Mouse (Mus musculus): ENCODE results near the gene Klhl9.

Klhl9 gene

DNA sequence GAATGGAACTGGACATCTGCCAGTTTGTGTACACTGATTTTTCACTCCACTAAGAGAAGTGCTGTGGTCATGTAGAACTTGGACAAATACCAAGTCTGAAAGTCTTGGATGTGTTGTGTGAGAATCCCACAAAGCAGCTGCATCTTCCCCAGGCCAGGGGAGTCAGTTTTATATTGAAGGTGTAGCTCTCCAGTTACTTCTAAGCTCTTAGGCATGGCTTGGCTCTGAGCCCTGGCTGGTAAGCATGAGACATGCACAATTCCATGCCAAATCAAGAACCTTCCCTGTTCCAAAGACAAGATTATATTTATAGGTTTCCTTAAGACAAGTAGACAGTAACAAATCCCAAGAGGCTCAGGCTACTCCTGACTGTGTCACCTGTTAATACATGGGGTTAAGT, 7.2 kb downstream of the Klhl9 start:
- no peak for DNase-seq (ENCODE audit: low spot score)

DNA sequence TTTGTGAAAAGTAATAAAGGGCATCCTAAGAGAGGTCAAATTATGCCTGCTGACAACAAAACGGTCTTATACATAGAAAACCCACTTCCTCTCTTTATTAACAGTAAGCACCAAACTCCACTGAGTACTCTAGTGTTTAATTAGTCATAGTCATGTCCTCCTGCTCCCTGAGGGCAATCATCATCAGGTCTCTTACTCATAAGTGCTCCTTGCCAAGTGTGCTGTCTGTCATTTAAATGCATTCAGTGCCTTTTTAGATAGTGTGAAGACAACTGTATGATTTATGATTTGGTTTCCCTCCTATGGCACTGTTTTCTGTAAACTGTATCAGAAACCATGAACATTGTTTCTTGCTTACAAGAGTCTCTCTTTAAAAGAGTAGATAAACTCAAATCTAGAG, 8.0 kb downstream of the Klhl9 start:
- DNase-seq (ENCODE audit: low spot score) = no peak

DNA sequence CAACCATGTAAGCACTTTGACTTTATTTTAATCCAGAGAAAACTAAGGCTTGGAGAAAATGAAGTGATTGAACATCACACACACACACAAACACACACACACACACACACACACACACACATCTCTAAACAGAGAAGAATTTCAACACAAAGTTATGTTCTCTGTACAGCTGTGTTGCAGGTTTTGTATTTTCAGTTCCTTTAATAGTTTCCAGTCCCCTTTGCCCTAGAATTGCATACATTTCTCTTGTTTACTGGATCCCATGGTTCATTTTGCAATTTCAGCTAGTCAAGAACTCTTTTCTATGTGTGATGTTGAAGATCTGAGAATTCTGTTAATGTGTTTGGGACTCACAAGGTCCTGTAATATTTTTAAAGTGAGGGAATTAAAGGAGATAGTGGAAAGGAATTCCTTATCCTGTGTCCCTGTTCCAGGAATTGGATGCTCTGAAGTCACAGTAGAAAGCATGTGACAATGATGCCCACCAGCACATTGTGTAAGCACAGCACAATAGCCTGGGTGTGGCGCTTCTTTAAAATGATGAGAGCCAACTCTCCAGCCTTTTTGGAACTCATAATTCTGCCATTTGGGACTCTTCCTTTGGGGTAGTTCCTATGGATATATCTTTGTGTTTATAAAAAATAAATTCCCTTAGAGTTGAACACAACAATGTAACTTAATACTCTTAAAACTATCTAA, 15.0 kb downstream of the Klhl9 start:
- DNase-seq (ENCODE audit: low spot score) = no peak

DNA sequence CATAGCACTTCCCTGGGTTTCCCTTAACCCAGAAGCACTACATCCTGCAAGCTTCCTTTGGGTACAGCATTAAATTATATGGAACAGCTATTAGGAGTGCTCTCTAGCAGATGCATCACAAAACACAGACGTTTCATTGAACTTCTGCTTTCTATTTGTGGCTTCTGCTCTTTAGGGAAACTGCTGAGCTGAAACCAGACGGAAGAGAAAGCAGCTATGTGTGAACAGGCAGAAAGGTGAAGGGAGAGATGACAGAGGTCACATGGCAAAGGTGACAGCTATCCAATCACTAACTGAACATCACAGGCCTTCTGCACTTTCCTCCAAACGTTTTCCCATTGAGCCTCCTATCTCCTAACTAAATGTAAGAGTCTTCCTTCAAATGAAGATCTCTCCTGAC, 16.3 kb downstream of the Klhl9 start:
- DNase-seq (ENCODE audit: low spot score) = no peak

- DNase-seq (ENCODE audit: low spot score) = no peak
Observed at GRCm38 (mm10) chr4:88699301-88699700, 23.0 kb downstream of the Klhl9 start.

- DNase-seq (ENCODE audit: low spot score) = no peak
Observed at GRCm38 (mm10) chr4:88698781-88699180, 23.5 kb downstream of the Klhl9 start.

GRCm38 (mm10) chr4:88697753-88698152, 24.5 kb downstream of the Klhl9 start:
- DNase-seq (ENCODE audit: low spot score) = no peak

DNA sequence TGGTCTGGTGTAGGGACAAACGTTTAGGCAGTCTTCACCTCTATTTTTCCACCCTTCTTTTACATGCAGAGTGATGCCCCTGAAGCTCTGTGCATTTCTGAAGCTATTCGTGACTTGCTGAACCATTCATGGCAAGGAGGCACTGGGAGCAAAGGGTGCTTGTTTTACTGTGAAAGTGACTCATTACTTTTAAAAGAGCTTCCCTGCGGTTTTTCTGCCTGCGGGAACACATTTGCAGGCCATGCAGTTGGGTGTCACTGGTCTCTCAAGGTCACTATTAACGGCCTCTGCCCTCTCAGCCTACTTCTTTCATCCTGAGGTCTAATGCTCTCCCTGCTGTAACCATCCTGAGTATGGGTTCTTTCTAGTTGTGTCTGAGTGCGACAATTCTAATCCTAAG, 25.2 kb downstream of the Klhl9 start:
- no peak for DNase-seq (ENCODE audit: low spot score)

- DNase-seq (ENCODE audit: low spot score) = peak; percentile 66
Observed at GRCm38 (mm10) chr4:88696237-88696884, 25.9 kb downstream of the Klhl9 start.

DNA sequence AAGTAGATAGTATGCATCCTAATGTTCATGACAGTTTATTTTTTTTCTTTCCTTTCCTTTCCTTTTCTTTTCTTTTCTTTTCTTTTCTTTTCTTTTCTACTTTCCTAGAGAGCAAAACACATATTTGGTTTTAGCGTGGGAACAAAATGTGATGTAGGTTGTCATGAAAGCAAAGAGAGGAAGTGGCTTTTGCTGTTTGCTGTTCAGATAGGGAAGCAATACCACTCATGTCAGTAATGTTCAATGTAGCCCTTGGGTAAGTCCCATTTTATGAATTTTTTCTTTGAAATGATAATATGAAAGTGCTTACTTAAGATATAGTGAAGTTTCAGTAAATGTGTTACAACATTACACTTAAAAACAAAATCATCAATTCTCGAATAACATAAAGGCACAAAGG, 28.9 kb downstream of the Klhl9 start:
- DNase-seq (ENCODE audit: low spot score) = no peak

- DNase-seq (ENCODE audit: low spot score) = no peak
Observed at GRCm38 (mm10) chr4:88692537-88692936, 29.7 kb downstream of the Klhl9 start.

DNA sequence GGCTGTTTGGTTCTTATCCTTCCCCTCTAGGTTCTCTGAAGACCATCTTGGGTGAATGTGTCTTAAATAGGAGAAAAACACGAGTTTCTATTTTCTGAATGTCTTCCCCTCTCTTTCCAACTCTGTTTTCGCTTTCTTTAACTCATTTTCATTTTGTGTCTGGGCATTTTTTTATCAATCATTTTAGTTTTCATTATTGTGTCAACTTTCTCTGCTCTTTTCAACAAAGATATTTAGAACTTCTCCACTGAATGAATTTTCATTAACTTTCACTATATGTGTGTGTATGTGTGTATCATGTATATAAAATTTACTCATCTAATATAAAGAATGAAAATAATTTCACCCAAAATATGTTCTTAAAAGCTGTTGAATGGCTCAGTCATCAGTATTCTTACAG, 31.0 kb downstream of the Klhl9 start, which contains the start of gene Ifnab:
TSS of gene Ifnab (minus strand) at position 101 of the 400 bp plus-strand sequence.
- no peak for DNase-seq (ENCODE audit: low spot score)

- no peak for DNase-seq (ENCODE audit: low spot score)
Observed at GRCm38 (mm10) chr4:88683812-88684211, 38.5 kb downstream of the Klhl9 start, which contains the start of gene Ifna2. Gene Ifna2, minus strand, starts transcription at chr4:88683912.

GRCm38 (mm10) chr4:88681353-88681752, 40.9 kb downstream of the Klhl9 start:
- no peak for DNase-seq (ENCODE audit: low spot score)

- DNase-seq (ENCODE audit: low spot score) = no peak
Observed at GRCm38 (mm10) chr4:88680362-88680761, 41.9 kb downstream of the Klhl9 start.

DNA sequence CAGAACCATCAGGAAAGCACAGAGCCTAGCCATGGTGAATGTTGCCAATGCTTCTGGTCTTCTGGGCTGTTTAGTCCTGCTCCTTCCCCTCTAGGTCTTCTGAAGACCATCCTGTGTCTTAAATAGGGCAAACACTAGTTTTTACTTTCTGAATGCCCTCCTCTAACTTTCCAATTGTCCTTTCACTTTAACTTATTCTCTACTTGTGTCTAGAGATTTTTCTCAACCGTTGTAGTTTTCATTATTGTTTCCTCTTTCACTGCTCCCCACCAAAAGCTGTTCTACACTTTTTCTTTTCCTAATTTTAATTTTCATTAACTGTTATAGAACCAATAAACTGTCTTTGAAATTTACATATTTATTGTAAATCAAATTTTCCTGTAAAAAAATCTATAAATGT, 45.4 kb downstream of the Klhl9 start, which contains the start of gene Ifna16:
TSS of gene Ifna16 (minus strand) at position 101 of the 400 bp plus-strand sequence.
- DNase-seq (ENCODE audit: low spot score) = no peak

Measured in ovary, postnatal 10 days (tissue).